12 mouse cellular contexts compared by ENCODE assay signal in the genomic region with DNA sequence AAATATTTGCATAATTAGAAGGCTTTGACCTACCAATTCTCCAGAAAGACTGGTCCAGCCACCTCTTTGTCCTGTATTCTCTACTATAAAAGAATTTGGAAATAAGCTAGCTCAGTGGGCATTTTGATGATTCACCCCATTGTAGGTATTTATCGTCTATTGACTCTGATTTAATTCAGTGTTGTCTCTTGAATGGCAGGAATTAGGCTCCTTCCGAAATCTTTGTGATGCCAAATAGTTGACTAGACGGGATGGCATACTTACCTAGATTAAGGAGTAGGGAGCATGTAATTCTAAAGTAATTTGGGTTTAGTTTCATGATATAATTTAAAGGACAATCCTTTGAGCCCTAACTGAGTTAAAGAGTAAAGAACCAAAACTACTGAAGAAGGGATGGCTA. TPM values are rescaled to one million over a fixed set of nuclear protein-coding genes. Genes with fewer than 3 reads are reported as not detected.
DNase-seq lines count a peak whose midpoint lies in the region; ATAC-seq and TF ChIP-seq lines count a peak whose summit lies in the region.
"Had no signal": no experiment of that assay in that cellular context is flagged by ENCODE, and none has a peak within 500 bp of the region (broad histone marks: within the 10 kb centered on the region; RNA-seq: fewer than 3 reads in every experiment).

No protein-coding gene starts in this region.

- peaks cover 51% of the 10 kb centered on the region for H3K36me3 ChIP-seq in kidney, embryonic 15.5 days
- H3K36me3 ChIP-seq in embryonic facial prominence, embryonic 13.5 days: peaks cover 44% of the 10 kb centered on the region
- H3K36me3 ChIP-seq in intestine, embryonic 15.5 days: peaks cover 15% of the 10 kb centered on the region
- peaks cover 16% of the 10 kb centered on the region for H3K36me3 ChIP-seq in myocyte (ENCODE audit: control insufficient read depth, insufficient read depth)

- no peaks in the 10 kb centered on the region for H3K9me3 ChIP-seq in kidney, embryonic 15.5 days (replicated peaks)
- no peaks in the 10 kb centered on the region for H3K9me3 ChIP-seq in embryonic facial prominence, embryonic 13.5 days
- no peaks in the 10 kb centered on the region for H3K9me3 ChIP-seq in intestine, embryonic 15.5 days

- peak overlapping the region; percentile 70 for H3K4me2 ChIP-seq in kidney, embryonic 15.5 days
- H3K4me2 ChIP-seq in embryonic facial prominence, embryonic 13.5 days: peak overlapping the region; percentile 86
- peak overlapping the region; percentile 32 for H3K4me2 ChIP-seq in intestine, embryonic 15.5 days (replicated peaks)
- peak overlapping the region; percentile 97 for H3K4me2 ChIP-seq in myocyte (ENCODE audit: low read depth)

- H3ac ChIP-seq in myocyte (ENCODE audit: control insufficient read depth, insufficient read length): no peak overlapping the region

- TF ChIP-seq POLR2A in myocyte (IDR thresholded peaks at IDR 0.05; ENCODE audit: insufficient read length, low read depth): no peak

- WGBS in kidney, embryonic 15.5 days: 70% methylated on average over 3 of the region's 3 CpGs
- WGBS in embryonic facial prominence, embryonic 13.5 days: 64% methylated on average over 3 of the region's 3 CpGs
- WGBS in intestine, embryonic 15.5 days: 67% methylated on average over 3 of the region's 3 CpGs

- peaks cover 57% of the 10 kb centered on the region for H3K4me1 ChIP-seq in kidney, embryonic 15.5 days
- H3K4me1 ChIP-seq in embryonic facial prominence, embryonic 13.5 days: peaks cover 57% of the 10 kb centered on the region
- peaks cover 30% of the 10 kb centered on the region for H3K4me1 ChIP-seq in intestine, embryonic 15.5 days (replicated peaks)

- H3K27me3 ChIP-seq in kidney, embryonic 15.5 days: no peaks in the 10 kb centered on the region
- no peaks in the 10 kb centered on the region for H3K27me3 ChIP-seq in embryonic facial prominence, embryonic 13.5 days
- no peaks in the 10 kb centered on the region for H3K27me3 ChIP-seq in intestine, embryonic 15.5 days (replicated peaks)
- H3K27me3 ChIP-seq in myocyte (ENCODE audit: control insufficient read depth, insufficient read depth, insufficient read length): no peaks in the 10 kb centered on the region

- peaks cover 75% of the 10 kb centered on the region for H3K79me2 ChIP-seq in myocyte (ENCODE audit: control insufficient read depth, insufficient read depth)

- H3K27ac ChIP-seq in kidney, embryonic 15.5 days: no peak overlapping the region
- no peak overlapping the region for H3K27ac ChIP-seq in embryonic facial prominence, embryonic 13.5 days
- no peak overlapping the region for H3K27ac ChIP-seq in intestine, embryonic 15.5 days

- DNase-seq in kidney, postnatal 36 days: no peak
- DNase-seq in testis, postnatal 14 days (ENCODE audit: low spot score): no peak
- DNase-seq in left cerebral cortex, postnatal 14 days (ENCODE audit: low spot score in 2 of 2): no peak
- no peak for DNase-seq in adrenal gland, adult 18-20 months (ENCODE audit: low spot score in 2 of 2)
- DNase-seq: cerebellum, postnatal 10 days; left cerebral cortex, postnatal 4 days; thymus, postnatal 36 days had no signal

- intact Hi-C loops in left cerebral cortex, postnatal 14 days (cut with DNase I): no loop called here

- H3K4me3 ChIP-seq in kidney, embryonic 15.5 days (replicated peaks): peak overlapping the region; percentile 21
- H3K4me3 ChIP-seq in embryonic facial prominence, embryonic 13.5 days: peak overlapping the region; percentile 6; the same call in 1 of the 2 replicates
- H3K4me3 ChIP-seq in intestine, embryonic 15.5 days (replicated peaks): no peak overlapping the region
- peak overlapping the region; percentile 97 for H3K4me3 ChIP-seq in myocyte

- no peak for ATAC-seq in kidney, embryonic 15.5 days (replicated peaks; ENCODE audit: low FRiP score)
- no peak for ATAC-seq in embryonic facial prominence, embryonic 13.5 days (ENCODE audit: insufficient number of reproducible peaks, insufficient read depth, low FRiP score, low TSS enrichment, low read depth)
- no peak for ATAC-seq in intestine, embryonic 15.5 days

- H3K9ac ChIP-seq in kidney, embryonic 15.5 days: peak overlapping the region; percentile 42
- 0 out of 2 replicates have a peak overlapping the region, but pooled peaks have one; percentile 28 for H3K9ac ChIP-seq in embryonic facial prominence, embryonic 13.5 days
- no peak overlapping the region for H3K9ac ChIP-seq in intestine, embryonic 15.5 days

TF ChIP-seq in myocyte, 11 proteins besides CTCF, POLR2A, EP300 and RAD21:
- TF ChIP-seq MAX (IDR thresholded peaks at IDR 0.05; ENCODE audit: low read depth): no peak
- no peak for TF ChIP-seq USF1 (IDR thresholded peaks at IDR 0.05; ENCODE audit: low read depth)
- no peak for TF ChIP-seq REST (IDR thresholded peaks at IDR 0.05; ENCODE audit: insufficient read depth, insufficient read length)
- no peak for TF ChIP-seq TCF3 (IDR thresholded peaks at IDR 0.05; ENCODE audit: insufficient read length, low read depth)
- no peak for TF ChIP-seq SRF (IDR thresholded peaks at IDR 0.05; ENCODE audit: control insufficient read depth, insufficient read length, low read depth)
- no peak for TF ChIP-seq TCF12 (IDR thresholded peaks at IDR 0.05; ENCODE audit: insufficient read depth, poor library complexity, severe bottlenecking)

RNA-seq across cellular contexts. Expression of a gene that starts 2.5 kb away (rescaled TPM):
- polyA plus RNA-seq in kidney, embryonic 15.5 days (2015; fragmentation: Nextera tagmentation; extraction: Ambion mirVana): 838 and 886 TPM in 2 replicates
- 789 and 900 TPM in 2 replicates for polyA plus RNA-seq in embryonic facial prominence, embryonic 13.5 days (2015; fragmentation: Nextera tagmentation; extraction: Ambion mirVana)
- 779 and 830 TPM in 2 replicates for polyA plus RNA-seq in intestine, embryonic 15.5 days (2015; fragmentation: Nextera tagmentation; extraction: Ambion mirVana)
- 870 TPM for polyA plus RNA-seq in myocyte (2012; fragmentation: generic; extraction: Trizol)
- total RNA-seq in left cerebral cortex, postnatal 14 days (2021): 100 to 1,000 TPM; 306 to 320 TPM
- total RNA-seq in adrenal gland, adult 18-20 months (2021): 100 to 1,000 TPM; 612 to 654 TPM

RNA-seq across cellular contexts. Expression of a gene that starts 20.8 kb away (rescaled TPM):
- 493 and 571 TPM in 2 replicates for polyA plus RNA-seq in kidney, embryonic 15.5 days (2015; fragmentation: Nextera tagmentation; extraction: Ambion mirVana)
- 537 and 556 TPM in 2 replicates for polyA plus RNA-seq in embryonic facial prominence, embryonic 13.5 days (2015; fragmentation: Nextera tagmentation; extraction: Ambion mirVana)
- polyA plus RNA-seq in intestine, embryonic 15.5 days (2015; fragmentation: Nextera tagmentation; extraction: Ambion mirVana): 482 and 586 TPM in 2 replicates
- 84.3 TPM for polyA plus RNA-seq in myocyte (2012; fragmentation: generic; extraction: Trizol)
- total RNA-seq in left cerebral cortex, postnatal 14 days (2021): 100 to 1,000 TPM; 131 to 134 TPM
- total RNA-seq in adrenal gland, adult 18-20 months (2021): 100 to 1,000 TPM; 228 to 248 TPM

RNA-seq across cellular contexts. Expression of a gene that starts 23.0 kb away (rescaled TPM):
- 84.9 and 92.8 TPM in 2 replicates for polyA plus RNA-seq in kidney, embryonic 15.5 days (2015; fragmentation: Nextera tagmentation; extraction: Ambion mirVana)
- polyA plus RNA-seq in embryonic facial prominence, embryonic 13.5 days (2015; fragmentation: Nextera tagmentation; extraction: Ambion mirVana): 92.1 and 92.2 TPM in 2 replicates
- 67.9 and 73.0 TPM in 2 replicates for polyA plus RNA-seq in intestine, embryonic 15.5 days (2015; fragmentation: Nextera tagmentation; extraction: Ambion mirVana)
- 9.1 TPM for polyA plus RNA-seq in myocyte (2012; fragmentation: generic; extraction: Trizol)
- total RNA-seq in left cerebral cortex, postnatal 14 days (2021): 1 to 10 TPM; 6.4 to 7.2 TPM
- 1 to 10 TPM; 2.8 to 3.5 TPM for total RNA-seq in adrenal gland, adult 18-20 months (2021)

RNA-seq across cellular contexts. Expression of a gene that starts 30.5 kb away (rescaled TPM):
- not detected in 2 replicates for polyA plus RNA-seq in kidney, embryonic 15.5 days (2015; fragmentation: Nextera tagmentation; extraction: Ambion mirVana)
- not detected in 2 replicates for polyA plus RNA-seq in embryonic facial prominence, embryonic 13.5 days (2015; fragmentation: Nextera tagmentation; extraction: Ambion mirVana)
- 0.38 and 0.48 TPM in 2 replicates for polyA plus RNA-seq in intestine, embryonic 15.5 days (2015; fragmentation: Nextera tagmentation; extraction: Ambion mirVana)
- not detected for polyA plus RNA-seq in myocyte (2012; fragmentation: generic; extraction: Trizol)
- total RNA-seq in left cerebral cortex, postnatal 14 days (2021): not detected
- total RNA-seq in adrenal gland, adult 18-20 months (2021): not detected
- total RNA-seq: left cerebral cortex, postnatal 4 days had no signal
- polyA plus RNA-seq: gonadal fat pad, adult 2 months had no signal

RNA-seq across cellular contexts. Expression of a gene that starts 45.2 kb away (rescaled TPM):
- polyA plus RNA-seq in kidney, embryonic 15.5 days (2015; fragmentation: Nextera tagmentation; extraction: Ambion mirVana): 2,850 and 2,855 TPM in 2 replicates
- polyA plus RNA-seq in embryonic facial prominence, embryonic 13.5 days (2015; fragmentation: Nextera tagmentation; extraction: Ambion mirVana): 1,953 and 2,050 TPM in 2 replicates
- polyA plus RNA-seq in intestine, embryonic 15.5 days (2015; fragmentation: Nextera tagmentation; extraction: Ambion mirVana): 3,029 and 3,109 TPM in 2 replicates
- polyA plus RNA-seq in myocyte (2012; fragmentation: generic; extraction: Trizol): 3,270 TPM
- total RNA-seq in left cerebral cortex, postnatal 14 days (2021): 1,000 to 10,000 TPM; 1,697 to 1,804 TPM
- 1,000 to 10,000 TPM; 2,783 to 4,328 TPM for total RNA-seq in adrenal gland, adult 18-20 months (2021)

Comparison
In these comparisons a context has a peak if more than half of its experiments do, and no peak if none do; other contexts are left out.
1. H3K4me2 ChIP-seq: peak in every context shown above with its lines; median percentile 97 in myocyte; 86 in embryonic facial prominence, embryonic 13.5 days; 70 in kidney, embryonic 15.5 days; 32 in intestine, embryonic 15.5 days.